Mouse (Mus musculus) liver, embryonic 14.5 days (tissue): Measurements from ENCODE around the gene Tm9sf1.

Experiments
- CTCF ChIP-seq: IDR thresholded peaks from 2 replicates; pipeline ENCODE4 v1.5.1; 2016; ENCODE audit warnings: antibody characterized with exemption, low read depth, control low read depth
- EP300 ChIP-seq: IDR thresholded peaks from 2 replicates; pipeline ENCODE4 v1.6.1; 2016; ENCODE audit warnings: antibody characterized with exemption, low read depth

DNA sequence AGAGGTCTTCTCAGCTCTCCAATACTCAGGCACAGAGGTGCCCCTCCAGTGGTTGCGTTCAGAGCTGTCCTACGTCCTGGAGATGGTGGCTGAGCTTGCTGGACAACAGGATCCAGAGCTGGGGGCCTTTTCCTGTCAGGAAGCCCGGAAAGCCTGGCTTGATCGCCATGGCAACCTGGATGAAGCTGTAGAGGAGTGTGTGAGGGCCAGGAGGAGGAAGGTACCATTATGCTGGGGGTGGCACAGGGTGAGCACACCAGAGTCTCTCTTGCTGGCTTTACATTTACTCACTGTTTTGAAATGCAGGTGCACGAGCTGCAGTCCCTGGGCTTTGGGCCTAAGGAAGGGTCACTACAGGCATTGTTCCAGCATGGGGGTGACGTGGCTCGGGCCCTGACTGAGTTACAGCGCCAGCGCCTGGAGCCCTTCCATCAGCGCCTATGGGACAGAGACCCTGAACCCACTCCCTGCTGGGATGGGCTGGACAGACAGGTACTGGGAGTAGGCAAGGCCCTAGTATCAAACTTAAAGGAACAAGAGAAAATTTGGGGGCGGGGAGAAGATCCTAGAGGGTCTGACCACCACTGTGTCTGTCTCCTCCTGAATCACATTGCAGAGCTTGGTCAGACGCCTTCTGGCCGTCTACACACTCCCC is 47.4 kb downstream of the Tm9sf1 start:
- TF ChIP-seq EP300 (no peak), CTCF (no peak)
